Mouse (Mus musculus): Measurements from ENCODE around the gene Grasp. TPM values are rescaled to one million over a fixed set of nuclear protein-coding genes. Genes with fewer than 3 reads are reported as not detected.

Gene Grasp
- total and polyA plus RNA-seq, 2 experiments: 0.92 to 1.5 TPM

DNA sequence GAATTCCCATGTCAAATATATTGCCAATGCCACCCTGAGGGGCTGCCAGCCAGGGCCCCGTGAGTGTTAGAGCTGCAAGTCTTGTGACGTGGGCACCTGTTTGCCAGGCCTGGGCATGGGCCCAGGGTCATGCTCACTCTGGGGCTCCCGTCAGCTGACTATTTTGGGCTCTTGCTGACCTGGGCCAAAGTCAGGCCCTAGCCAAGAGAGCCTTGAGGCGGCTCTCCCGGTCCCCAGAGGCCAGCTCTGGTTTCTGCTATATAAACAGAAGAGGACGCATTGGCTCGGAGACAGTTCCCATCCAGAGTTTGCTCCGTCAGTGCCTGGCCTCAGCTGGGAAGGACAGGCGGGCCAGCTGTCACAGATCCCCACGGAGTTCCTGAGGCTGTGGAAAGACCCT, 36.4 kb downstream of the Grasp start:
- Histone ChIP-seq H3K4me3 (ENCODE audit: insufficient read depth, low read depth, low read length) (no peak overlapping the region), H3K27ac (replicated peaks; ENCODE audit: insufficient read depth, low read depth, low read length) (no peak overlapping the region; the same call in 1 of the 2 replicates), H3K27me3 (ENCODE audit: control insufficient read depth, insufficient read depth, low read length) (no peaks in the 10 kb centered on the region), H3K9ac (ENCODE audit: low read depth, low read length) (no peak overlapping the region), H3K36me3 (ENCODE audit: control insufficient read depth, insufficient read depth, low read length) (no peaks in the 10 kb centered on the region), H3K79me2 (ENCODE audit: control insufficient read depth, insufficient read depth, low read length) (no peaks in the 10 kb centered on the region), H3K4me1 (ENCODE audit: control insufficient read depth, insufficient read depth, low read length) (peaks cover 6% of the 10 kb centered on the region; the same call in 1 of the 2 replicates)
- 27% methylated on average over 10 of the region's 10 CpGs for WGBS
- TF ChIP-seq POLR2A (IDR thresholded peaks at IDR 0.05; ENCODE audit: extremely low read depth, insufficient read depth, low read length): no peak
- no peak for TF ChIP-seq CTCF (IDR thresholded peaks at IDR 0.05; ENCODE audit: low read depth, low read length)
- peak; percentile 88 for DNase-seq (ENCODE audit: extremely low read depth, low read depth, low spot score)

DNA sequence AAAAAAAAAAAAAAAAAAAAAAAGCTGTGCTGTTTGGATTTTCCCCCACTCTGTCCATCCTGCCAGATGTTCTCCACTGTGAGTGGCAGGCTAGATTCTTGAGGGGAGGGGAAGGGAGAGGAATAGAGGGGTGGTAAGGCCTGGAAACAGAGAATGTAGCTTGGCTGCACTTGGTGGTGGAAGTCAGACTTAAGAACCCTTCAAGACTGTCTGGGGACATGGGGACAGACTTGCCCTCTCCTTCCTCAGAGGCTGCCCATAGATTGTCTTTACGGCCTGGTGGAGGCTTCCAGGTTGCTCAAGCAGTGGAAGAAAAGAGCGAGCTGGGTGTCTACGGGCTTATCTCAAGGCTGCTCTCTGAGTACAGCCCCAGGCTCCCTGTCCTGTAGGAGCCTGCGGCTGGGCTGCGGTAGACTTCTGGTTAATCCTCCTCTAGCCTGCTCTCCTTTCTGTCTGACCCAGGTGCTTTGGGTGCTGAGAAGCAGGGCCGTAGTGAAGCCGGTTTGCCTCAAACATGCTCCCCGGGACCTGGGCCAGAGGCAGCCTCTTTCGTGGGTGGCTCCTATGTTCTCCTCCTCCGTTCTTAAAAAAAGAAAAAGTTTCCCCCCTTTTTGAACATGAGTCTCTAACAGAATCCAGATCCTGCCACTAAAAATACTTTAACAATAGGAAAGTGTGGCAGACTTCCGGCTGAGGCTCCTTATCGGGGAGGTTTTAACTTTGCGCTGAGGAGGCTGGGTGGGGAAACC, 37.1 kb downstream of the Grasp start:
- Histone ChIP-seq H3K27ac (replicated peaks; ENCODE audit: insufficient read depth, low read depth, low read length) (peak overlapping the region; percentile 46), H3K9ac (ENCODE audit: low read depth, low read length) (0 out of 2 replicates have a peak overlapping the region, but pooled peaks have one; percentile 33), H3K79me2 (ENCODE audit: control insufficient read depth, insufficient read depth, low read length) (no peaks in the 10 kb centered on the region), H3K27me3 (ENCODE audit: control insufficient read depth, insufficient read depth, low read length) (no peaks in the 10 kb centered on the region), H3K4me1 (ENCODE audit: control insufficient read depth, insufficient read depth, low read length) (peaks cover 6% of the 10 kb centered on the region), H3K36me3 (ENCODE audit: control insufficient read depth, insufficient read depth, low read length) (no peaks in the 10 kb centered on the region), H3K4me3 (ENCODE audit: insufficient read depth, low read depth, low read length) (no peak overlapping the region)
- 66% methylated on average over 13 of the region's 13 CpGs for WGBS
- no peak for DNase-seq (ENCODE audit: extremely low read depth, low read depth, low spot score)
- TF ChIP-seq CTCF (IDR thresholded peaks at IDR 0.05; ENCODE audit: low read depth, low read length) (no peak), POLR2A (IDR thresholded peaks at IDR 0.05; ENCODE audit: extremely low read depth, insufficient read depth, low read length) (no peak)

DNA sequence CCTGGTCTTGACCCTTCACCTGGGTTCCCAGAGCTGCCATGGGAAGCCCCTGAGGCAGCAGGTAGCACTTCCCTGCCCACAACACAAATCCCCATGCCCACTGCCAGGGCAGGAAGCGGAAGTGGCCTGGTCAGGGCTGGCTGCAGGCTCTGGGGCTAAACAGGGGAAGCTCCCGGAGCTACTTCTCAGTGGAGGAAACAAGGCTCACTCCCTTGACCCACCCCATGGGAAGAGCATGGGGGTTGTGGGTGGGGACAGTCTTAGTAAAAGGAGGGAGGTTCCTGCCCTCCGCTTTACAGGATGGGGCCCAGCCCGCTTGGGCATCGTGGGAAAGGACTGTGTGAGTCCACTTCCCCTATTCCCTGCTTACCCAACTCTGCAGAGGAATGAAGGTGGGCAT, 38.5 kb downstream of the Grasp start:
- peak; percentile 19 for DNase-seq (ENCODE audit: extremely low read depth, low read depth, low spot score)
- no peak overlapping the region for H3K9ac ChIP-seq (ENCODE audit: low read depth, low read length)
- TF ChIP-seq CTCF (IDR thresholded peaks at IDR 0.05; ENCODE audit: low read depth, low read length) (no peak), POLR2A (IDR thresholded peaks at IDR 0.05; ENCODE audit: extremely low read depth, insufficient read depth, low read length) (no peak)
- H3K27me3 ChIP-seq (ENCODE audit: control insufficient read depth, insufficient read depth, low read length): no peaks in the 10 kb centered on the region
- H3K27ac ChIP-seq (replicated peaks; ENCODE audit: insufficient read depth, low read depth, low read length): no peak overlapping the region
- H3K79me2 ChIP-seq (ENCODE audit: control insufficient read depth, insufficient read depth, low read length): no peaks in the 10 kb centered on the region
- peaks cover 11% of the 10 kb centered on the region for H3K4me1 ChIP-seq (ENCODE audit: control insufficient read depth, insufficient read depth, low read length)
- 72% methylated on average over 5 of the region's 5 CpGs for WGBS
- no peak overlapping the region for H3K4me3 ChIP-seq (ENCODE audit: insufficient read depth, low read depth, low read length)
- H3K36me3 ChIP-seq (ENCODE audit: control insufficient read depth, insufficient read depth, low read length): no peaks in the 10 kb centered on the region

DNA sequence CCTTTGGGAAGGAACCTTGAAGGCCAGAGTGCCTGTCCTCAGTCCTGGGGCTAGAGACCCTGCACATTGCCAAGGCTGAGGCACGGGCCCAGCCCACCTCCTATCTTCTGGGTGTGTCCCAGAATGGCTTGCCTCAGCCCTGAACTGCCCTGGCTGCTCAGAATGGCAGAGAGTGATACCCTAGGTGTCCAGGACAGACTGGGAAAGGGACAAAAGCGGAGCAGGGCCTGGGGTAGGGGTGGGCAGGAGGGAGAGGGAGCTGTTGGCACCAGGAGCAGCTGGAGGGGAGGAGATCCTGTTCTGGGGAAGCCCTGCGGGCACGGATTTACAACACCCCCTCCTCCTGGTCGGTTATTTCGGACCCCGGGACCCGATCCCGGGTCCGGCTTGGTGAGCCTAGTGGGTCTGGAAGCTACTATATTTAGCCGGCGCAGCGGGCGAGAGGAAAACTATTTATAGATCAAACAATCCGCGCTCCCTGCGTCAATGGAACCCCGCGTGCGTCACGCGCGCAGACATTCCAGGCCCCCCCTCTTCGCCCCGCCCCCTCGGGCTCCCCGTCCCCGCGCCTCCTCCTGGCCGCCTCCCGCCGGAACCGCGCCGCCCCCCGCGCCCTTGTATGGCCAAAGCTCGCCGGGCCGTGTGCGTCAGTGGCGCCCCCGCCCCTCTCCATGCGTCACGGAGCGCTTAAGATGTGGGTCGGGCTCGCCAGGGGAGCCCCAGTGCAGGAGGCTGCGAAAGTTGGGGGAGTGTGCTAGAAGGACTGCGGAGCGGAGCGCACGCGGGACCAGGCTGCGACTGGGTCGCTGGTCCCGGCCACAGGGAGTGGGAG, 42.4 kb downstream of the Grasp start:
- 3% methylated on average over 55 of the region's 57 CpGs for WGBS
- Histone ChIP-seq H3K36me3 (ENCODE audit: control insufficient read depth, insufficient read depth, low read length) (no peaks in the 10 kb centered on the region), H3K4me3 (ENCODE audit: insufficient read depth, low read depth, low read length) (peak overlapping the region; percentile 55), H3K4me1 (ENCODE audit: control insufficient read depth, insufficient read depth, low read length) (peaks cover 8% of the 10 kb centered on the region), H3K27ac (replicated peaks; ENCODE audit: insufficient read depth, low read depth, low read length) (0 out of 2 replicates have a peak overlapping the region, but pooled peaks have one; percentile 8), H3K79me2 (ENCODE audit: control insufficient read depth, insufficient read depth, low read length) (no peaks in the 10 kb centered on the region), H3K9ac (ENCODE audit: low read depth, low read length) (peak overlapping the region; percentile 60), H3K27me3 (ENCODE audit: control insufficient read depth, insufficient read depth, low read length) (no peaks in the 10 kb centered on the region)
- peak; percentile 60 for DNase-seq (ENCODE audit: extremely low read depth, low read depth, low spot score)
- TF ChIP-seq POLR2A (IDR thresholded peaks at IDR 0.05; ENCODE audit: extremely low read depth, insufficient read depth, low read length) (0 out of 2 replicates have a peak, but pooled peaks have one; percentile 17), CTCF (IDR thresholded peaks at IDR 0.05; ENCODE audit: low read depth, low read length) (0 out of 2 replicates have a peak, but pooled peaks have one; percentile 0)

DNA sequence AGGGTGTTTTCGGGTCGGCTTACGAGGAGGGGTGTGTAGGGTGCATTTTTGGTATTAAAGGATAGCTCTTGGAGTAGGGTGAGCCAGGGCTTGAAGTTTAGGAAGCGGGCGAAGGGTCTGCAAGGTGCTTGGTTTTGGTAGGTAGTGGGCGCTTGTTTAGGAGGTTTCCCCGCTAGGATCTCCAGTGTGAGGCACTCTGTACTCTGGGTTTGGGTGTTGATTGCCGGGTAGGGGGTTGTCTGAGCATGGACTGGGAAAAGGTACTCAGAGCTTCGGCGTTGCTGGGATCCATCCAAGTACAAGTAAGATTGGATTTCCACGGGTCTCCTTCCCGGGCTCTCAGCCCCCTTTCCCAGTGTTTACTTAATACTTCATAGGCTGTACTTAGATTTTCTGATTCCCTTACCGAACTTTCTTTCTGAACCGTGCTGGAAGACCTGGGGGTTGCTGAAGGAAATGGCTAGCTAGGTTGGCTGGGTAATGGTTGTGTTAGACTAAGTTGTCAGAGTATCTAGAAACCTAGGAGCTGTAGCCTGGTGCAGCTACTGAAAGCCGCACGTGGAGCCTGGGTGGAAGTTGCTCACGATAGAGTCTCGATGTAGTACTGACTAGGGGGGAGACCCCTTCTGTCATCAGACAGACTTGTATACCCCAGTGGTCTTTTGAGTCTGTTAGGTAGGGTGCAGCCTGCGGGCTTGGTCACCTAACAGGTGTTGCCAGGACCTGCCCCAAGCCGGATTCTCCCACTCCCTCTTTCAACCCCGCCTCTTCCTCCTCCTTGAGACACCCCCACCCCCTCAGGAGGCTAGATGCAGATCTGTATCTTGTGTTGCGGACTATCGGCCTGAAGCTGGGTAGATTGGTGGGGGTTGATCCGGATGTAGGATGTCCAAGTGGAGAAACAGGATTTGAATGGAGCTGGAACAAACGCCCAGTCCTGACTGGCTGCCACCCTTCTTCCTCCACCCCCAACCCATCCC, 43.4 kb downstream of the Grasp start:
- DNase-seq (ENCODE audit: extremely low read depth, low read depth, low spot score): no peak
- Histone ChIP-seq H3K27ac (replicated peaks; ENCODE audit: insufficient read depth, low read depth, low read length) (no peak overlapping the region), H3K36me3 (ENCODE audit: control insufficient read depth, insufficient read depth, low read length) (no peaks in the 10 kb centered on the region), H3K27me3 (ENCODE audit: control insufficient read depth, insufficient read depth, low read length) (no peaks in the 10 kb centered on the region), H3K4me3 (ENCODE audit: insufficient read depth, low read depth, low read length) (peak overlapping the region; percentile 55), H3K9ac (ENCODE audit: low read depth, low read length) (peak overlapping the region; percentile 56), H3K4me1 (ENCODE audit: control insufficient read depth, insufficient read depth, low read length) (peaks cover 8% of the 10 kb centered on the region; the same call in 1 of the 2 replicates), H3K79me2 (ENCODE audit: control insufficient read depth, insufficient read depth, low read length) (no peaks in the 10 kb centered on the region)
- TF ChIP-seq POLR2A (IDR thresholded peaks at IDR 0.05; ENCODE audit: extremely low read depth, insufficient read depth, low read length): no peak
- TF ChIP-seq CTCF (IDR thresholded peaks at IDR 0.05; ENCODE audit: low read depth, low read length): no peak
- WGBS: 11% methylated on average over 25 of the region's 25 CpGs

All from liver, adult 2 months (tissue).